Mouse (Mus musculus) layer of hippocampus, adult 18-20 months (tissue): ENCODE results near the gene Tac4. TPM values are rescaled to one million over a fixed set of nuclear protein-coding genes. Genes with fewer than 3 reads are reported as not detected.

Experiments used
- DNase-seq, 2 experiments: peaks; one replicate each; pipeline ENCODE4 v3.0.0; 2022; ENCODE audit warnings: low spot score in 2 of 2
- long read RNA-seq: library from polyadenylated mRNA; stranded (forward); transcript quantifications from one replicate; pipeline ENCODE4 v2.0.0, GENCODE M21; 2021
- total RNA-seq, 2 experiments: library from RNA; stranded (reverse); gene quantifications; 2 replicates each; pipeline ENCODE4 v1.2.3; 2021

Gene Tac4
- not detected for total RNA-seq
- long read RNA-seq = 0 reads

DNA sequence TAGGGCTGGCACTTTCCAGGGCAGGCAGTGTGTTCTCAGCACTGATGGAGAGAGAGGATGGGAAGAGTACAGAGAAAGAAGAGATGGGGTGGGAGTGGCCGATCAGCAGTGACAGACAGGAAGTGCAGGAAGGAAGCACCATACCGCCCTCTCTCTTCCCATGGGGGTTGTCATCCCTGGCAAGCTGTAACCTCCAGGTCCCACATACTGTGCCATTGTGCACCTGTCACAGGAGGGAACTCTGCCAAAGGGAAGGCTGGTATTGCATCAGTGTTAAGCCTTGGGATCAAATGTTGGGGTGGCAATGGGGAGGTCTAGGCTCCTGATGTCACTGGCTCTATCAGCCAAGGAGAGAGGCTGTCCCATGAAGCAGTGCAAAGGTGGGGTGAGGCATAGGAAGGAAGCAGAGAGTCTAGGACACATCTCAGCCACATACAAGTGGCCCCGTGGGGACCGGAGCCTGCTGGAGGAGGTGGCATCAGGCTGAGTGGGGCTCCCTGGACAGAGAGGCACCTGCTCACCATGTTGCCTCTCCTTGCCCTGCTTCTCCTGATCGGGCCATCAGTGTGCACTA, at the start of gene Tac4:
TSS of gene Tac4 (plus strand) at position 352 of the 574 bp plus-strand sequence.
- no peak for DNase-seq

DNA sequence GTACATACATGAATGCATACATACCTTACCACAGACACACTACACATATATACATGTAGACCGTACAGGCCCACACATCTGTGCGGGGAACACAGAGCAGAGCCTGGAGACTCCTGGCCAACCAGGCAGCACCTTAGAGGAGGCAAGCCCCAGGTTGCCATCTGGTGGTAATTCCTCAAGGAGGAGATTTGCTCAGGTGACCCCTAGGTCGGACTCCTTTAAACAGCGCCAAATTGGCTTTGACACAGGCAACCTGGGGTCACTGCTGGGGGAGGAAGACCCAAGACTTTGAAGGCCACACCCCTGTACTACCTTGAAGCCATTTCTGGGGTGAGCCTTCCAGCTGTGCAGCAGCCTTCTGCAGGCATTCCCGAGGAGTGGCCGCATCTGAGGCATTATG, 47.7 kb upstream of the Tac4 start:
- no peak for DNase-seq

DNA sequence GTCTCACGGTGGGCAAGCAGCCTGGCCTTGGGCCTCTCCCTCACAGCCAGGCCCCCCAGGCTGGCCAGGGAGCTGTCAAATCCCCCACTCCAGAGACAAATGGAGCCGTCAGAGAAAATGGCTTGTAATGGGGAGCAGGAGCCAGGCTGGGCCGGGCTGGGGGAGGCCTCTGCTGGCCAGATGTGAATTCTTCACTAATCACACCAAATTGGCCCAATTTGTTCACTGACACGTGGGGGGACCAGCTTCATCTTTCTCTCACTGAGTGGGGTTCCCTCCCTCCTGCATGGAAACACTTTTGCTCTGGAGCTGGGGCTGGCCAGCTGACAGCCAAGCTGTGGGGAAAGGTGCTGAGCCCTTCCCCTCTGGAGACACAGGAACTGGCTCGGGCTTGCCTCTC, 47.0 kb upstream of the Tac4 start:
- no peak for DNase-seq

DNA sequence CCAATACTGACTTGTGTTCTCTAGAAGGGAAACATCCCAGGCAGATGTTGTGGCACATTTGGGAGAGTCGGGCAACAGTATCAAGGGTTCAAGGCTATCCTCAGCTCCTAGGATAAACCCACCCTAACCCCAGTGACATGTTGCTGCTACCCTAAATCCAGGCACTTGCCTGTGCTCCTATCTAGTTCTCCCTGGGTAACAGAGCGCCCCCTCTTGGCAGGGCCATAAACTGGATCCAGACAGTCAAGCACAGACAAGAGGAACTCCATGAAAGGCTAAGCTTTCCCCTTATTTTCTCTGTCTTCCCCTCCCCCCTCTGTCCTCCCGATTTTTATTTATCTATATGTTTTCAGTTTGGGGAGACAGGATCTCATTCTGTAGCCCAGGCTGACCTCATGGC, 45.1 kb upstream of the Tac4 start:
- no peak for DNase-seq

DNA sequence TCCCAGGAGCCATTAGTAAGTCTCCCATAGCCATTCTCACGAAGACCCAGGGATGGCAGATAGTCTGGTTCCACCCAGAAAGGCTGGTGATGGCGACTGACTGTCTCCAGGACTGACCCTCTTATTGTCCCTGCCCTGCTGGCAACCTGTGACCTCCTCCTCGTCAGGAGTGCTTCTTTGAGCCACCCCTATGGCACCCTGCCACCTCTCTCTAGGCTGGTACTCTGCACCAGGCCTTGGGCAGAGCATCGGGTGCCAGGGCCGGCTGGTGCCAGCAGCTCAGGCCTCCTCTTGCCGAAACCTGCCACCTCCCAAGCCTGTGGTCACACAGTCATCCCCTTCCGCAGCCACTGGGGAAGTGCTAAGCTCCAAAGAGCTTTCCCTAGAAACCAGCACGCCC, 42.2 kb upstream of the Tac4 start:
- no peak for DNase-seq

DNA sequence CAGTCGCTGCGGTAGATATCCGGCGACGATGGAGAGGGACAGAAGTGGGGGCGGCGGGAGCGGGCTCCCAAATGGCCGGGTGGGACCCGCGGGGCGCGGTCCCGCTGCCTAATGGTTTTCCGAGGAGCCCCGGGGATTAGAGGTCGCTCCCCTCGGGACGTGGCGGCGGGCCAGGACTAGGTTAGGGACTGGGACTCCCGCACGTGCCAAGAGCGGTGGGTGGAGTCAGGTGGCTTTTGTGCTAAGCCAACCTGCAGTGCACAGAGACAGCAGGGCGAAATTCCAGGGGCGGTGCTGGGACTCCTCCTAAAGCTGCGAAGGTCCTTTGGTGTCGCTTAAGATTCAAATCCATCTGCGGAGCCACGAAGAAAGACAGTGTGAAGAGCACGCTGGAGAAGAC, 37.9 kb upstream of the Tac4 start:
- DNase-seq = no peak

DNA sequence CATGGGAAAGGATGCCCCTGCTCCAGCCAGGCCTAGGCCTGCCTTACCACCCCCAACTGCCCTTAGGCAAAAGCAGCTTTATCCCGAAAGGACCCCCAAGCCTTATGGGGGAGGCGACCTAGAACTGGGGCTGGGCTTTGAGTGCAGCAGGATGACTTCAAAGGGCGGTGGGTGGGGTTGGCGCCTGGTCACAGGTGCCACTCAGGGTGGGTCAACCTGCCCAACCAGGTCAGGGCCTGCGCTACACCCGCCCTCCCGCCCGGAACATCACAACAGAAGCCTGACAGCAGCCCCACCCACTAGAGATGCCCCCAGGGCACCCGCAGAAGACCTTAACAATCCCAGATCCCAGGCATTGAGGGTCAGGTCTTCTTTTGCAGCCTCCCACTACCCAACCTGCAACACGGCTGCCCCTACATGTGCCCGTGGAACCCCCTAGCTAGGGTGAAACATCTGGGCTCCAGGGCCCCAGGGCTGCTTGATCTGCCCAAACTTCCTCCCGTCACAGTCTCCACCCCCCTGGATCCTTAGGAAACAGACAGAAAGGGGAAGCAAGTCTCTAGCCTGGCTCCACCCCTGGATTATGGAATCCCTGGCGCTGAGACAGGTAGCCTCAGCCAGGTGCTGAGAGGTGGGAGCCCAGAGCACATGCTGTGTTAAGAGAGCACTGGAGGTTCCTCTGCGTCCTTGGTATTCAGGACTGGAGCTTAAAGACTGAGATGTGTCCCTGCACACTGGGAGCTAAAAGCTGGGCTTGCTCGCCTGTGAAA, 37.0 kb upstream of the Tac4 start:
- no peak for DNase-seq

DNA sequence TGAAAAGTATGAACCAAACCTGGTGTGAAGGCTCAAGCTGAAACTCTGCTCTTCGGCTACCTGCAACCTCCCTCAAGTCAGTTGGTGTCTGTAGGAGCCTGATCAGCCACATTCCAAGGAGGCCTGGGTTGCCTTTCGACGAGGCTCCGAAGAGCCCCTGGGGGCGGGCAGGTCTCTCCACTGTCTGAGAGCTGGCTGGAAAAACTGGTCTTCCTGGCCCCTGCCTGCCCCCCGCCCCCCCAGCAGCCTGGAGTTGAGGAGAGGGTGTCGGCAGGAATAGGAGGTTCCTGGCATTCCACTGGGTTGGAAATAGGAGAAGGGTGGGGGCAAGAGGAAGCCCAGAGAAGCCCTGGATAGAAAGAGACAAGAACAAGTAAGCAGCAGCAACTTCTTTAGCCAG, 35.9 kb upstream of the Tac4 start:
- DNase-seq = no peak

DNA sequence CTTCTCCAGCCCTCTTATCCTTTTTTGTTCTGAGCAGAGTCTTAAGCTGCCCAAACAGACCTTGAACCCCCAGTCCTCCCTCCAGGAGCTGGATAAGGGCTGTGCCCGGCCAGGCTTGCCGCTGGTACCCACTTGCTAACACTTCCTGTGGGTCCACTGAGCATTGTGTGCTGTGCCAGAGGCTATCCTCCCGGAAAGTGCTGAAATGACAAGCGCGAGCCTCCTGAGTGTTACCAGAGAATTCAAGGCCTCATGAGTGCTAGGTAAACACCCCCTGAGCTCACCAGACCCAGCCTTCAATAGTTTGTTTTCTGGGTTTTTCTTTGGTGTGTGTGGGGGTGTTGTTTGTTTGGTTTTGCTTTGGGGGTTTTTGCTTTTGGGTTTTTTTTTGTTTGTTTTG, 33.9 kb upstream of the Tac4 start:
- DNase-seq = no peak

DNA sequence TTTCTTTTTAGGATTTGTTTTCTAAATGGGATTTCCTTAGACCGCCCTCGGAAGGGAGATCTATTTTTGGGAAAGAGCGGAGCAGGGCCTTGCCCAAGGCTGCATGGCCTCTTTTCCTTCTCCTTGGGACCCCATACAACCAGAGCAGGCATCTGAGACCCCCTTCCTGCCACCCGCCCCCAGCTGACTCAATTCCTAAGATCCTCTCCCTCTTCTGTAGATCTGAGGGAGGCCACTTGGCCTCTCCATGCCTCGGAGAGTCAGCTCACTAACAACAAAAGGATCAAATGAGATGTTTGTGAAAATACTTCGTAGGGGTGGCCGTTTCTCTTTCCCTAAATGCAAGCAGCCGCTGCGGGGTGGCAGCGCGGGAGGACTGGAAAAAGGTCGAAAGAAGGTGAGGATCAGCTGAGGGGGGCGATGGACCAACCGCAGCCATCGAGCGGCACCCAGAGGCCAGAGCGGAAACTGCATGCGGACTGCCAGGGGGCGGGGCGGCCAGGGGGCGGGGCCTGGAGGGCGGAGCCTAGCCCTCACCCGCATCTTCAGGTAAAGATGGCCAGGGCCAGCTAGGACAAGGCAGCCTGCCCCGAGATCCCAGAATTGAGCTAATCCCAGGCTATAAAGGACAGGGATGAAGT, 29.5 kb upstream of the Tac4 start:
- DNase-seq = peak in 1 of 2 experiments; percentile 68

DNA sequence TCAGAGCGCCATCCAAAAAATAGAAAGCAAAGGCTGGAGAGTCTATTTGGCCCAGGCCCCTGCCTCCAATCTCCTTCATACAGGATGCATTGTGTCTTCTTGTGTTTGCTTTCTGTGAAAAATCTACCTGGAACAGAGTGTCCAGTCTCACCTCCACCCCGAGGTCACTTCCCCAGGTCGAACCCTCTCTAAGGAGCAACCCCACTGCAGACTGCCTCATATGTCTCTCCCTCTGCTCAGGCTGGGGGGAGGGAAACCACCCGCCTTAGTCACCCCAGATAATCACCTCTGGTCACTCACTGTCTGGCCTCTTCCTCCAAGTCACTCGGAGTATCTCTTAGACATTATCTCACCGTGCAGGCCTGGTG, 29.0 kb upstream of the Tac4 start:
- no peak for DNase-seq

DNA sequence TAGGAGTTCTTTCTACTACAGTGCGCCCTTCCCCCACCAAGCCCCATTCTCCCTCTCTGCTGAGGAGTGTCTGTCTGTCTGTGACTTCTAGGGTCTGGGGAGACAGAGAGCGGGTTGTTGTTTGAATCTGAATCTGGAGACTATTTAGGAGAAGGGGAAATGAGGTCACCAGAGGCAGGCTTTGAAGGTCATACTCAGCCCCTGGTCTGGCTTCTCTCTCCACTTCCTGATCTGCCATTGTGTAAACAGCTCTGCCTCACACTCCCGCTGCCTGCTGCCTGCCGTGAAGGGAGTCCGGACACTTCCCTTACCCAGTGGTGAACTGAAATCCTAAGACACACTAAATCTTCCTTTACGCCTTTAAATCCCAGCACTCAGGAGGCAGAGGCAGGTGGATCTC, 22.9 kb upstream of the Tac4 start:
- DNase-seq = no peak

DNA sequence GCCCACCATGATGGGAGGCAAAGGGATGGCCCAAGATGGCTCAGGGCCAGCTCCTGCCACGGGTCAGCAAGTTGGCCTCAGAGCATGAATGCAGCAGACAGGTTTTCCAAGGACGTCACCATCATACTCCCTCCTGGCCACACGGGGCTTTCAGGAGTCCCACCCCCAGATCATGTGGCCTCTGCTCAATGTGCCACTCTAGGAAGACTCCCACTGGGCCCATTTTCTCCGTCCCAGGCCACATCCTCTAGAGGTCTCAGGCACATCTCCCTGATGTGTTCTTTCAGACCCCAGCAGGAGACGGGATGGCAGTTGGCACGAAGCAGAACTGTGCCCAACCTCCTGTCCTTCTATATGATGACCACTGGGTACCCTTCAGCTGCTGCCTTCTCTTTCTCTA, 18.7 kb upstream of the Tac4 start:
- no peak for DNase-seq

DNA sequence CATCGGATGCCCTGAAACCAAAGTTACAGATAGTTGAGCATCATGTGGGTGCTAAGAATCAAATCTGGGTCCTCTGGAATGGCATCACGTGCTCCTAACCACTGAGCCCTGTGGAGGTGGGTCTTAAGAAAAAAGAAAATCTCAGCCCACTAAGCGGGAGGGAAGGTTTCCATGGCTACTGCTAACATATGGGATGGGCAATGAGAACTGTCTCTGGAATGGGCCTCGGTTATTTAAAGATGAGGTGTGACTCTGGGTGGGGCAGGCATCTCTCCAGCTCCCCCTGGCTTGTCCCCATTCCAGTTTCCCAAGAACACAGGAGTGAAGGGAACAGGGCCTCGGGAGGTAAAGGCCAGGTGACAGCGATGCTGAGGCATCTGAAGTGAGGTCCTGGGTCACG, 15.9 kb upstream of the Tac4 start:
- no peak for DNase-seq

DNA sequence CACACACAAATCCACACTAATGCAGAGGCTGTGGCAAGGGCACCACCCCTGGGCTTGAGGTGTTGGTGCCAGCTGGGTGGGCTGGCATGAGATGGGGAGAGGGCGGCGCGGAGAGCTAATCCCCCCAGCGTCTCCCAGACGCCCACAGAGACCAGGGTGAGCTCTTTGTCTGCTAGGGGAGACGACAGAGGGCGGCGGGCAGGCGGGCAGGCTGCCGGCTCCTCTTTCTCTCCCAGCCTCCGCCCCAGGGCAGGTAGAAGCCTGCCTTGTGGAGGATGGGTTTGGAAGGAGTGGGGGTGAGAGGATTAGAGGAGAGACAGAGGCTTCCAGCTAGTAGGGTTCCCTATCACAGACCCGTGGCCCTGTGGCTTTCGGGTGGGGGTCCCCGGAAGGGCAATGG, 14.3 kb upstream of the Tac4 start:
- DNase-seq = no peak

DNA sequence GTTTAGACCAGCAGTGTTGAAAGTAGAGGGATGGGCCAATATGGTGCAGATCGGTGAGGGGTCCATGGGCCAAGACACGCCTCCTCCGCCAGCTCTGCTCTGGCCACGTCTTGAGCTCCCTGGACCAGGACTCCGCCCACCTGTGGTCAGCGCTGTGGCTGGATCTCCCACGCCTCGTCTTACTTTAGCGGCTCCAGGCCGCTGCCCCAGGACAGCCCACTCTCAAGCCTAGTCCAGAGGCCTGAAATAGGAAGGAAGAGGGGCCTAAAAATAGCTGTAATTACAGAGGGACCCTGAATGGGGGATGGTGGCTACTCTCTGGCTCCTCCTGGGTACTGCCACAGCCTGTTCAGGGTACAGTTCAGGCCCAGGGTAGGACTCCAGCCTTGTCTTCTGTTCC, 11.2 kb upstream of the Tac4 start:
- DNase-seq = no peak

DNA sequence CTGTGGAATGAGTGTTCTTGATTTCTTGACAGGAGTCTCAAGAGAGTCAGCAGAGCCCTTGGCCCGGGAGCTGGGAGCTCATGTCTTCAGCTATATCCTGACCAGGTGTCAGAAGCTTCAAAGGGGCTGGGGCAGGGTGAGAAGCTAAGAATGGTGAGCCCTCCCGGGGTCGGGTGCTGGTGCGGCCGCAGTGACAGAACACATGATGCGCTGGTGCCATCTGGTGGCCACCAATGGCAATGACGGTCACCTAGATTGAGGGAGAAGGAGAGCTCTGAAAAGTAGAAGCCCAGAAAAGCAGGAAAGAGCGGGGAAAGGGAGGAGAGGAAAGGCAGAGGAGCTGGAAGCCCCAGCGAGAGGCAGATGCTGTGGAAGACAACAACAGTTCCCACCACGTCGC, 10.0 kb upstream of the Tac4 start:
- peak; percentile 37 to 81 for DNase-seq

DNA sequence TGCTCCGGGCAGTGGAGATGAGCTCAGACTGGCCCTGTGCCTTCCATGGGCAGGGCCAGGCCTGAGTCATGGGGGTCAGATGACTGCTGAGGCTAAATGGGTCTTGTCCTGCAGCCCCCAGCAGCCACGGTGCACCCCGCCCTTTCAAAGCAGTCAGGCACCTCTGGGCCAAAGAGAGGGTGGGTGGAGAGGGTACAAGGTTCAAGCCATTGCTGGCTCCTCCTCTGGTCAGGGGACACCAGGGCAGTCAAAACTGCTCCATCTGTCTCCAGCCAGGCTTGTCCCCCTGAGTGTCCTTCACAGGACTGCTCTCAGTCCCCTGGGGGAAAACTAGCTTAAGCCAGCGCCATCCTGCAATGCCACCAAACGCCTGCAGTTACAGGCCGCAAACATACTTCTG, 9.2 kb upstream of the Tac4 start:
- DNase-seq = no peak

DNA sequence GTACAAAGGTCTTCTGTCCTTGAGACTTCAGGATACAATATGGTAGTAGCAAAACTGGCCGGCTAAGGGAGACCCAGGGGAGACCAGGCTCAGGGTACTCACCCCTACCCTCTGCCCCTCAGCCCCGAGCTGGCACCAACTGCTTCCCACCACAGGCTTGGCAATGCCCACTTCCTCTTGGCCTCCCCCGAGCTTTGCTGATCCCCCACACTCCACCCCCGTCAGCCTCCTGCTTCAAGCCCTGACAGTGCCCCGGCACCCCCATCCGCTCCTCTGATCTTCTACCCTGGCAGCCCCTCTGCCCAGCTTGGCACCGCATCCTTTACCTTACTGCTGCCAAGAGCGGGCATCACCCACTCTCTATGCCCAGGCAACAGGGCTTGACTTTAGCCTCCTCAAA, 7.2 kb upstream of the Tac4 start:
- no peak for DNase-seq

DNA sequence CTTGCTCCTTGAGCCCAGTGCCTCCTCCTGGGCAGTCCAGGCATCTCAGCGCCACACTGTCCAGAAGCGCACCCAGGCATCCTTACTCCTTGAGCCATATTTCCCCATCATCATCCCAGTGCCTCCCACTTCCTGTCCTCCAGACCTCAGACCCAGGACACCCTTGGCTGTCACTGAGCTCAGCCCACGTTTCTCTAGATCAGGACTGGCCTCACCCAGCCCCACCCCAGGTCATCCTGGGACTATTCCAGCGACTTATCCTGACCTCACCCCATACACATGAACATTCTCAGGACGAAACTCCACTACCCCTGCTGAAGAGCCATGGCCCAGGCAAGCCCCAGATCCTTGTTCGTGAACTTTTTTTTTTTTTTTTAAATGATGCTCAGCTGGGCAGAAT, 5.6 kb upstream of the Tac4 start:
- DNase-seq = no peak

DNA sequence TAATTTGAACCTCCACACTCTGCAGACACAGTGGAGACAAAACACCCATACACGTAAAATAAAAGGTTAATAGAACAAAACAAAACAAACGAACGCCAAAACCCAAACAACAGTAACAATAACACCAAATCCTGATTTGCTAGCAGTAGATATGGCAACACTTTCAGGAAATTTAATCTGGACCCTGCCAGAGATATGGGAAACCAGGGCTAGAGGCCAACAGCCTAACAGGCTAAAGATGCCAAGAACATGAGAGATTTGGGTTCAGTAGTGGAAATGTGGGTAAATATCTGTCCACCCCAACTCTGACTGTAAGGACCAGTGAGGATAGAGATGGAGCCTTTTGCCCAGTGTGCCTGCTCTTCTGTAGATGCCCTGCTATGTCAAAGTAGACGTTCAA, 3.4 kb upstream of the Tac4 start:
- DNase-seq = no peak

DNA sequence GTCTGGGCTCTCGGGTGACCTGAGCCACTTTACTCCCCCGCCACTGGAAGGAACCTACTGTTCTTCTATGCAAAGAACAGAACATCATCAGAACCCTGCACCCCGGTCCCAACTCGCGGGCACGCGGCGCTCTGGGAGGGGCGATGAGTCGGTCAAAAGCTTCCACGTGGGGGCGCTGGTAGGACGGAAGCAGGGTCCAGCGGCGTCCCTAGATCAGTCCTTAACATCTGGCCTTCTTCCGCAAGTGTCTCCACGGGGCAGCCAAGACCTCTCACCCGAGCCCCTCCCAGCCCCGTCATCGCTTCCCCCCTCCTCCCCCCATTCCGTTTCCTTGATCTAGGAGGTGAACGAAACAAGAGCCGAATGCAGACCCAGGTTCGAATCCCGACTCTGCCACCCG, 2.8 kb upstream of the Tac4 start:
- DNase-seq = peak in 1 of 2 experiments; percentile 57
